Mouse (Mus musculus): ENCODE measurements around the gene Slc25a13. TPM values are rescaled to one million over a fixed set of nuclear protein-coding genes. Genes with fewer than 3 reads are reported as not detected.

Gene Slc25a13
- polyA plus RNA-seq, 1 experiment from 2014 or later: 167 TPM

GRCm38 (mm10) chr6:6197339-6197738, 19.6 kb downstream of the Slc25a13 start:
- peaks cover 3% of the 10 kb centered on the region; the same call in 1 of the 2 replicates for H3K36me3 ChIP-seq (replicated peaks; ENCODE audit: insufficient read depth, low read length)
- TF ChIP-seq EP300 (IDR thresholded peaks at IDR 0.05; ENCODE audit: low read depth): no peak
- no peak for TF ChIP-seq CTCF (IDR thresholded peaks at IDR 0.05; ENCODE audit: low read depth)
- H3K27ac ChIP-seq (ENCODE audit: low read depth): no peak overlapping the region
- peaks cover 5% of the 10 kb centered on the region; the same call in 1 of the 2 replicates for H3K4me1 ChIP-seq (ENCODE audit: insufficient read depth)
- no peaks in the 10 kb centered on the region for H3K27me3 ChIP-seq (ENCODE audit: insufficient read depth, low read length)
- DNase-seq (no peak), ATAC-seq (no peak)
- no peak overlapping the region for H3K4me3 ChIP-seq (ENCODE audit: low read depth, low read length)
- H3K9ac ChIP-seq (replicated peaks): no peak overlapping the region
- H3K9me3 ChIP-seq (ENCODE audit: low read length): no peaks in the 10 kb centered on the region
- WGBS (ENCODE audit: insufficient replicate concordance): 74% methylated on average over 6 of the region's 6 CpGs
- H3K4me2 ChIP-seq (ENCODE audit: low read depth, low read length): no peak overlapping the region

DNA sequence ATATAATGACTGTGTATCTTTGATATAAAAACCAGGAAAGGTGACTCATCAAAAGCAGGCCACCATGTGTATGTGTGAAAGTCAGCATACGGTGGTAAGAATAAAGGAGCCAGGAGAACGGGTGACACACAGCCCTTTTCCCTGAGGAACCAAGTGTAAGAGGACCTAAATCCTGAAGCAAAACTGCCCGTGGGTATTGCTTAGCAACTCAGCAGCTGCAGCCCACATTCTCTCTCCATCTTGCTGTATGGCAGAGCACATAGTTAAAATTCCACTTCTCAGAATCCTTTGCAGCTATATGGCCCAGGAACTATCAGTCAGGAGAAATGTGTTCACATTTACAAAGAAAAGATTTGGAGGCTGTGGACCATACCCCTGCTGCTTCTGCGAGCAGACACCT, 20.4 kb downstream of the Slc25a13 start:
- DNase-seq (no peak), ATAC-seq (no peak)
- Histone ChIP-seq H3K27me3 (ENCODE audit: insufficient read depth, low read length) (no peaks in the 10 kb centered on the region), H3K9me3 (ENCODE audit: low read length) (no peaks in the 10 kb centered on the region), H3K27ac (ENCODE audit: low read depth) (no peak overlapping the region), H3K9ac (replicated peaks) (no peak overlapping the region), H3K4me1 (ENCODE audit: insufficient read depth) (peaks cover 5% of the 10 kb centered on the region; the same call in 1 of the 2 replicates), H3K4me3 (ENCODE audit: low read depth, low read length) (no peak overlapping the region), H3K4me2 (ENCODE audit: low read depth, low read length) (no peak overlapping the region), H3K36me3 (replicated peaks; ENCODE audit: insufficient read depth, low read length) (peaks cover 3% of the 10 kb centered on the region; the same call in 1 of the 2 replicates)
- 81% methylated on average over 4 of the region's 4 CpGs for WGBS (ENCODE audit: insufficient replicate concordance)
- TF ChIP-seq CTCF (IDR thresholded peaks at IDR 0.05; ENCODE audit: low read depth): no peak
- no peak for TF ChIP-seq EP300 (IDR thresholded peaks at IDR 0.05; ENCODE audit: low read depth)

DNA sequence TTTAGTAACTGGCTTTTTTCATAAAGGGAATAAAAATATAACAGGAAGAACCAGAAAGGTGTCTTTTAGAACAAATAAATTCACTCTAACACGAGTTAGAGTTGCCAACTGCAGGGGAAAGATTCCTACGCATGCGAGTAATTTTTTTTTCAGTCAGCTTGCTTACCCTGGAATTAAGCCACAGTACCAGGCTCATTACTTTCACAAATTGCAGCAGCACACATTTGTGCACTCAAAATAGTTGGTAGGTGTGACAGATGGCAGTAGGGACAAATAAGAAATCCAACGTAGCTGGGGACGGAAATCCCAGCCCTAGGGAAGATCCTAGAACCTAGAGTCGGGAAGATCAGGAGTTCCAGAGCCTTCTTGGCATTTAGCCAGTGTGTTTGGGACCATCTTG, 22.1 kb downstream of the Slc25a13 start:
- Histone ChIP-seq H3K4me1 (ENCODE audit: insufficient read depth) (peaks cover 5% of the 10 kb centered on the region; the same call in 1 of the 2 replicates), H3K9ac (replicated peaks) (no peak overlapping the region), H3K9me3 (ENCODE audit: low read length) (no peaks in the 10 kb centered on the region), H3K36me3 (replicated peaks; ENCODE audit: insufficient read depth, low read length) (peaks cover 3% of the 10 kb centered on the region; the same call in 1 of the 2 replicates), H3K4me3 (ENCODE audit: low read depth, low read length) (no peak overlapping the region), H3K4me2 (ENCODE audit: low read depth, low read length) (no peak overlapping the region), H3K27ac (ENCODE audit: low read depth) (no peak overlapping the region), H3K27me3 (ENCODE audit: insufficient read depth, low read length) (no peaks in the 10 kb centered on the region)
- TF ChIP-seq EP300 (IDR thresholded peaks at IDR 0.05; ENCODE audit: low read depth) (no peak), CTCF (IDR thresholded peaks at IDR 0.05; ENCODE audit: low read depth) (no peak)
- 85% methylated on average over 6 of the region's 6 CpGs for WGBS (ENCODE audit: insufficient replicate concordance)
- ATAC-seq (no peak), DNase-seq (no peak)

GRCm38 (mm10) chr6:6193906-6194305, 23.1 kb downstream of the Slc25a13 start:
- WGBS (ENCODE audit: insufficient replicate concordance): 80% methylated on average over 13 of the region's 13 CpGs

DNA sequence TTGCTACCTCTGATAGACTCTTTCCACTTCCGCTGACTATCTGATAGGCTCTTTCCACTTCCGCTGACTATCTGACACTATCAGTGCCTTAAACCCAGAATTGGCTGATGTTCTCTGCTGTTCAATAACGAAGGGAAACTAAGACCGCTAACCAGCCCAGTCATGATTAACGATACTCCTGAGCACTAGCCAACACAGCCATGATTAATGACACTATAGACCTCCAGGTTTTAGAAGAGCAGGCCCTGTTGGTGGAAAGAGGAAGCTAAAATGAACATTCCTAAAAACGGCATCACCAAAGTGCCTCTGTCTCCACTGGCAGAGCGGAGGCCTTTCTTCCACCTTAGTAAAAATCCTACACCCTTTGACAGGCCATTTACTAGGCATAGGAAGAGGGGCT, 24.6 kb downstream of the Slc25a13 start:
- peaks cover 7% of the 10 kb centered on the region; the same call in 1 of the 2 replicates for H3K36me3 ChIP-seq (replicated peaks; ENCODE audit: insufficient read depth, low read length)
- H3K4me1 ChIP-seq (ENCODE audit: insufficient read depth): peaks cover 5% of the 10 kb centered on the region; the same call in 1 of the 2 replicates
- no peaks in the 10 kb centered on the region for H3K27me3 ChIP-seq (ENCODE audit: insufficient read depth, low read length)
- DNase-seq: no peak
- H3K9ac ChIP-seq (replicated peaks): no peak overlapping the region
- H3K4me2 ChIP-seq (ENCODE audit: low read depth, low read length): no peak overlapping the region
- ATAC-seq: no peak
- H3K9me3 ChIP-seq (ENCODE audit: low read length): no peaks in the 10 kb centered on the region
- no peak overlapping the region for H3K4me3 ChIP-seq (ENCODE audit: low read depth, low read length)
- H3K27ac ChIP-seq (ENCODE audit: low read depth): no peak overlapping the region
- WGBS (ENCODE audit: insufficient replicate concordance): 71% methylated on average over 7 of the region's 7 CpGs
- no peak for TF ChIP-seq CTCF (IDR thresholded peaks at IDR 0.05; ENCODE audit: low read depth)

More at GRCm38 (mm10) chr6:6193906-6194305, 23.1 kb downstream of the Slc25a13 start:
- H3K4me1 ChIP-seq (ENCODE audit: insufficient read depth): peaks cover 5% of the 10 kb centered on the region; the same call in 1 of the 2 replicates
- DNase-seq (no peak), ATAC-seq (no peak)
- TF ChIP-seq CTCF (IDR thresholded peaks at IDR 0.05; ENCODE audit: low read depth) (no peak), EP300 (IDR thresholded peaks at IDR 0.05; ENCODE audit: low read depth) (no peak)
- H3K4me3 ChIP-seq (ENCODE audit: low read depth, low read length): no peak overlapping the region
- H3K4me2 ChIP-seq (ENCODE audit: low read depth, low read length): no peak overlapping the region
- H3K36me3 ChIP-seq (replicated peaks; ENCODE audit: insufficient read depth, low read length): peaks cover 3% of the 10 kb centered on the region; the same call in 1 of the 2 replicates
- H3K27me3 ChIP-seq (ENCODE audit: insufficient read depth, low read length): no peaks in the 10 kb centered on the region
- H3K9me3 ChIP-seq (ENCODE audit: low read length): no peaks in the 10 kb centered on the region
- no peak overlapping the region for H3K27ac ChIP-seq (ENCODE audit: low read depth)
- H3K9ac ChIP-seq (replicated peaks): no peak overlapping the region

- ATAC-seq: no peak
- H3K9me3 ChIP-seq (ENCODE audit: low read length): no peaks in the 10 kb centered on the region
- 80% methylated on average over 8 of the region's 8 CpGs for WGBS (ENCODE audit: insufficient replicate concordance)
Measured at GRCm38 (mm10) chr6:6191596-6192337, 25.2 kb downstream of the Slc25a13 start.

More at GRCm38 (mm10) chr6:6191596-6192337, 25.2 kb downstream of the Slc25a13 start:
- no peak overlapping the region for H3K27ac ChIP-seq (ENCODE audit: low read depth)
- TF ChIP-seq EP300 (IDR thresholded peaks at IDR 0.05; ENCODE audit: low read depth) (no peak), CTCF (IDR thresholded peaks at IDR 0.05; ENCODE audit: low read depth) (no peak)
- no peak overlapping the region for H3K4me2 ChIP-seq (ENCODE audit: low read depth, low read length)
- H3K27me3 ChIP-seq (ENCODE audit: insufficient read depth, low read length): no peaks in the 10 kb centered on the region
- DNase-seq: no peak
- peaks cover 3% of the 10 kb centered on the region; the same call in 1 of the 2 replicates for H3K4me1 ChIP-seq (ENCODE audit: insufficient read depth)
- no peak overlapping the region for H3K4me3 ChIP-seq (ENCODE audit: low read depth, low read length)
- no peak overlapping the region for H3K9ac ChIP-seq (replicated peaks)
- H3K36me3 ChIP-seq (replicated peaks; ENCODE audit: insufficient read depth, low read length): peaks cover 7% of the 10 kb centered on the region; the same call in 1 of the 2 replicates
